Mouse (Mus musculus) gastrocnemius, postnatal 10 days (tissue): Measurements from ENCODE around the gene Cd164. TPM values are rescaled to one million over a fixed set of nuclear protein-coding genes. Genes with fewer than 3 reads are reported as not detected.

Experiments
- DNase-seq: peaks from one replicate; pipeline ENCODE4 v3.0.0; 2021; ENCODE audit warnings: mixed read lengths
- total RNA-seq, 2 experiments: library from RNA; stranded (reverse); gene quantifications; 2 replicates each; pipeline ENCODE4 v1.2.3; 2021

Gene Cd164
- total RNA-seq, 2 experiments from 2014 or later = 173 to 184 TPM

- DNase-seq = no peak
These were observed 18.3 kb upstream of the Cd164 start for GRCm38 (mm10) chr10:41500941-41501340.

GRCm38 (mm10) chr10:41504996-41505395 is 14.2 kb upstream of the Cd164 start:
- no peak for DNase-seq

DNA sequence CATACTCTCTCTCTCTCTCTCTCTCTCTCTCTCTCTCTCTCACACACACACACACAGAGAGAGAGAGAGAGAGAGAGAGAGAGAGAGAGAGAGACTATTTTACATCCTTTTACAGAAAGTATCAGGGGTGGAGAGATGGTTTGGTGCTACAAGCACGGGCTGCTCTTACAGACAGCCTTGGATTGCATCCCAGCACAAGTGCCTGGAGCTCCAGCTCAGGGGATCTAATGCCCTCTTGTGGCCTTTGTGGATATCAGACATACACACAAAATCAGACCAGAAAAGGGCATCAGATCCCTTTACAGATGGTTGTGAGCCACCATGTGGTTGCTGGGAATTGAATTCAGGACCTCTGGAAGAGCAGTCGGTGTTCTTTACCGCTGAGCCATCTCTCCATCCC is 13.8 kb upstream of the Cd164 start:
- peak; percentile 53 for DNase-seq

DNA sequence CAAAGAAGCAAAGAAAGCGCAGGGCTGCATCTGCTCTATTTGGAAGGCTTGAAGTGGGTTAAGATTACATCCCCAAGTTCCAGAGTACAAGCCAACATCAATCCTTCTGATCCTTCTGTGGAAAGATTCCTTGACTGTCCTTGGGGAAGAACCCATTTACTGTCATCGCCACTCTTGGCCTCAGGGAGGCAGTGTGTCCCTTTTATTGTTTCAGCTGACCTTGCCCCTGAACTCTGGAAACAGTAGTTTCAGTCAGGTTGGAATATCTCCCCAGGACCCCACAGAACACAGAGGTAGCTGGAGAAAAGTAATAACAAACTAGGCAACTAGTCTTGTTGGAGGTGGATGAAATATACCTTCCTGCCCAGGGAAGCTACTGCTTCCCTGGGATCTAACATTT is 10.1 kb upstream of the Cd164 start:
- no peak for DNase-seq

DNA sequence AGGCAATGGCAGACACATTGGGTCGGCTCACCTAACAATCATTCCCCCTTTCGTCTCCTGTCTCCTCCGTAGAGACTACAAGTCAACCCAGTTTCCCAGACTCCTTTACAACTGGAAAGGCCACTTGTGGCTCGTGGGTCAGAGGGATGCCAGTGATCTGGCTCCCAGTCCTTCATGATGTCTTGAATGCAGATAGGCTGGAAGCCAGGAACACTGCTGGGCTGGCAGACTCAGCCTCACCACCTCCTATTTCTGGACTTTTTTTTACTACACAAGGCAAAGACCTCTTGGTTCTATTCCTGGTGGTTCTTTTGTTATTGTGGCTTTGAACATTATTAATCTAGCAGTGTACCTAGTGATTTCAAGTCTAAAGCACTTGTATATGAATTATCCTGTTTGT is 4.9 kb upstream of the Cd164 start:
- DNase-seq = no peak

GRCm38 (mm10) chr10:41514921-41515320 is 4.3 kb upstream of the Cd164 start:
- no peak for DNase-seq

GRCm38 (mm10) chr10:41518508-41518980 is 670 bp upstream of the Cd164 start:
- no peak for DNase-seq

- peak; percentile 69 for DNase-seq
These were observed 611 bp downstream of the Cd164 start for GRCm38 (mm10) chr10:41519640-41520409.

DNA sequence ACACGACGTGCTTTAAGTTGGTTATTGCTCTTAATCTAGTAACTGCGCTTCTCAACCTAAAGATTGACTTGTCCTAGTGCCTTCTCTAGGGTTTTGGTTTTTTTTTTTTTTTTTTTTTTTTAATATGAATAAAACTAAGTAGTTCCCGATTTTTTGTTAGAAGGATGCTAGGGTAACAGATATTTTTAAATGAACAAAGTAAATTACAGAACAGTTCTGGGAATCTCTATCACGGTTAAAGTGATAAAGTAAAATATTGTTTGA is 1.1 kb downstream of the Cd164 start:
- DNase-seq = no peak

DNA sequence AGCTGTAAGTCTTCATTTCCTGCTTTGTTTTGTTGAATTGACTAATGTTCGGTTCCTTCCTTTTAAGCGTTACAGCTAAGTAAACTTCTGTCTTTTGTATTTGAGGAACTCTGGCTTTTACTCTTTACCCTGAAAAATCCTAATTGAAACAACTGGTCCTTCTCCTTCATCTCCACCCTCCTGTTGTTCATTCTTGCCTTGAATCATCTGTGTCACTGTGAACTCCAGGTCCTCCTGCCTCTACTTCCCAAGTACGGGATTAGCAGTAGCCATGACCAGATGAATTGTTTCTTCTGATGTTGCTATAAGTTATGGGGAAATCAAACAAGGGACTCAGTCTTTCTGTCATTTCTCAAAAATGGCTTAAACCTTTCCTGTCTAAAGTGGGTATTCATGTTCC is 4.2 kb downstream of the Cd164 start:
- no peak for DNase-seq

GRCm38 (mm10) chr10:41525696-41526095 is 6.5 kb downstream of the Cd164 start:
- DNase-seq = no peak

- no peak for DNase-seq
These were observed 10.8 kb downstream of the Cd164 start for GRCm38 (mm10) chr10:41529972-41530371.

DNA sequence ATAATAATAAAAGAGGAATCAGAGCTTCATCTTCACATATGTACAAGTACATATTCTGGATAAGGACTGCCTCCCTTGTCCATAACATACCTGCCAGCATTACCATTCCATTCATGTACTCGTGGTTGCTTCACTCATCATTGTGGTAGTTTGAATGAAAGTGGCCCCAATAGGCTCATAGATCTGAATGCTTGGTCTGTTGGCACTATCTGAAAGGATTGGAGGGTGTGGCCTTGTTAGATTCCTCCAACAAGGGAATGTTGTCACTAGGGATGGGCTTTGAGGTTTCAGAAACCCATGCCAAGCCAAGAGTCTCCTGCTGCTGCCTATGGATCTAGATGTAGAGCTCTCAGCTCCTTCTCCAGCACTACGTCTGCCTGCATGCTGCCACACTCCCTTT is 16.8 kb downstream of the Cd164 start:
- DNase-seq = no peak

- DNase-seq = no peak
These were observed 17.5 kb downstream of the Cd164 start for GRCm38 (mm10) chr10:41536714-41537113.

DNA sequence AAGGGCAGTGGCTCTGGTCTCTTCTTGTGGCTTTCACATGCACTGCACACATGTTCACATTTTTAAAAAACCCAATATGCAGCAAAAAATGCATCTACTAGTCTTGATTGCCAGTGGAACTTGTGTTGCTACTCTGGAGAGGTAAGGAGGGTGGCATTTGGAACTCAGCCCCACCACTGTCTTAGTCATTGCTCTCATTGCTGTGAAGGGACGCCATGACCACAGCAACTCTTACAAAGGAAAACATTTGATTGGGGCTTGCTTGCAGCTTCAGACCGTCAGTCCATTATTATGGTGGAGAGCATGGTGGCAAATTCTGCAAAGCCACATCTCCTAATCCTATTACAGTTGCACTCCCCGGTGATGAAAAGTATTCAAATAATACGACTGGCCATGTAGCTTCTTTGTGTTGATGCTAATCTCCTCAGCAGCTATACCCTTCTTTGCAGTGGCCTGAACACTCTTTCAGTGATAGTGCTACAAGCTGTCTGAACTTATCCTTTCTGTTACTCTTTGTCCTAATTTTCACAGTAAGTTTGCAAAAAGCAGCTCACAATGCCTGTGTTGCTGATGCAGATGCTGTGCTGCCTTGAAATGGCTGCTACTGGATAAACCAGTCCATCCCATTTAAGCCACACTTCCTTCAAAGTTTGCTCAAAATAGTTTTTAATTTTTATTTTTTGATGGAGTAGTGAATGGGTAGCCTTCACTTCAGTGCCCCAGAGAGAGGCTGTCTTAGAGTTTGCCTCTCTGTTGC is 18.2 kb downstream of the Cd164 start:
- no peak for DNase-seq

DNA sequence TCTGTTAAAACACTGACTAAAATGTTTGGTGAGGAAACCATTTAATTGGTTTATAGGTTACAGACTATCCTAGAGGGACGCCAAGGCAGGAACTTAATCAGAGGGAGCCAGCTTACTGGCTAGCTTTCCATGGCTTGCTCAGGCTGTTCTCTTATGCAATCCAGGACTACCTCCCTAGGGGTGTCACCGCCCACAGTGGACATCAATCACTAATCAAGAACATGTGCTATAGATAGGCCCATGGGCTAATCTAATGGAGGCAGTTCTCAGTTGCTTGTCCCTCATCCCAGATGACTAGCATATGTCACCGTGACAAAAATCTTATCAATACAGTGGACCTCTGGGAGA is 18.7 kb downstream of the Cd164 start:
- DNase-seq = no peak

DNA sequence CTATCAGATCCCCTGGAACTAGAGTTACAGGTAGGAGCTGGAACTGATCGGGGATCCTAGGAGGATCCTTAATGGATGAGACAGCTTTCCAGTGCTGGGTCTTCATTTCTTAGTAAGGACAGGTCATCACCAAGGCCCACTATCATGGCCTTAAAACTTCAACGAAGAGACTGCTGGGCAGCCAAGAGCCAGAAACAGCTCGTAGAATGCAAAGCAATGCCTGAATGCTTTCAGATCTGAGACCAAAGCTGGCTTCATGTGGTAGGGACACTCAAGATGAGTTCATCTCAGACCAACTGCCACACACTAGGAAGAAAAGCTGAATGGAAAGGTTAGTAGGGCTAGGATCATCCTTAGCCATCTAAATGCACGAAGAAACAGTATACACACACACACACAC is 19.8 kb downstream of the Cd164 start:
- DNase-seq = no peak

DNA sequence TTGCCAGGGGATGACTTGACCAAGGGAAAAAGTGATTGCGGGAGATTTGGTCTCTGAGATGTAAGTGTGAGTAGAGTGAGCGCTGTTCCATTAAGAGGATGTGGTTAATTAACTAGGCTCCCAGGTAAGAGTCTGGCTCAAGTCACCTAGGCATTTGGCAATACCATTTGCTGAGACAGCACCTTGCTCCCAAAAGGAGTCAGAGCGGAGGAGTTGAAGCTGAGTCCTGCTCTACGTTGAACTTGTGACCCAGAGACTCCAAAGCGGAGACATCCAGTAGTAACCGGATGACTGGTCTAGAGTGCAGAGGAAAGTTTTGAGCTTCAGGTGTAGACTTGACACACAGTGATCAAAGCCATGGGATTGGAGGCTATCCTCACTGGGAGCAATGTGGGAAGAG is 22.8 kb downstream of the Cd164 start:
- no peak for DNase-seq

DNA sequence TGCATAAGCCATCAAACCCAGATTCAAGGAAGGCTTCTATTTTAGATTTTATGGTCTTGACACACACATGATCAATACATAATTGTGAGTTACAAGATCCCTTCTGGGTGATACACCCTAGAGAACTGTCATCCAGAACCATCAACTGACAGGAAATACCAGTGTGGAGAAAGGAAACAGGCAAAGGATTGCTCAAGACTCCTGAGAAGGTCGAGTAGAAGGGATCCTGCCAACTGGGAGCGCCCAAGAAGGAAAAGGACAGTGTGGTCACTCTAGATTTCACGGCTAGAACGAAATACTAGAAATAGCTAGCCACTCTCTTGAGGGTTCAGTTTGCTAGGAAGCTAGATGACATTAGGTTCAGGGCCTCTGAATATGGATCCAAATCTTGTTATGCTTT is 24.2 kb downstream of the Cd164 start:
- DNase-seq = no peak

GRCm38 (mm10) chr10:41543844-41544243 is 24.6 kb downstream of the Cd164 start:
- no peak for DNase-seq

- no peak for DNase-seq
These were observed 25.4 kb downstream of the Cd164 start for GRCm38 (mm10) chr10:41544481-41545190.

- no peak for DNase-seq
These were observed 26.1 kb downstream of the Cd164 start for GRCm38 (mm10) chr10:41545224-41545755.
